Mouse (Mus musculus) bone marrow macrophage, adult 2 months (primary cell): Measurements from ENCODE around the gene Tmem165.

Experiments used
- CTCF ChIP-seq: IDR thresholded peaks from 2 replicates; pipeline ENCODE4 v1.5.1; 2012; ENCODE audit warnings: low read depth, mild to moderate bottlenecking, low read length, moderate library complexity
- POLR2A ChIP-seq: IDR thresholded peaks from 2 replicates; pipeline ENCODE4 v1.6.1; 2012; ENCODE audit warnings: mild to moderate bottlenecking, low read depth, low read length, borderline replicate concordance

DNA sequence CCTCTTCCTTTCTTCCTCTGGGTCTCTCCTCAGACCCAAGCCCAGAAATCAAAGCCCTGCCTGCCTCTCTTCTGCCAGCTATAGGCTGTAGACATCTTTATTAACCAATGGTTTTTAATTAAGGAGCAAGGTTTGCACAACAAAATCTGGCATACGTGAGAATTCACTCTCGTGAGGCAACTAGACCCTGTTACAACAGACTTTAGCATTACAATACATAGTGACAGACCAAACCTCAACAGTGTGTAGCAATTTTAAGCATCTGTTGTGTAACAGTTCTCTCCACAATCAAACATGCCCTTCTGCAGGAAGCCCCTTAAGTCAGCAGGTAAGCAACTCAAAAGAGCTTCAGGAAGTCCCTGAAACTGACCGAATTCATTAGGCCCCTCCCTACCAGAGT, 47.4 kb upstream of the Tmem165 start:
- TF ChIP-seq CTCF (no peak), POLR2A (no peak)
